Mouse (Mus musculus): ENCODE data around the gene Slc35e4.

Gene Slc35e4

DNA sequence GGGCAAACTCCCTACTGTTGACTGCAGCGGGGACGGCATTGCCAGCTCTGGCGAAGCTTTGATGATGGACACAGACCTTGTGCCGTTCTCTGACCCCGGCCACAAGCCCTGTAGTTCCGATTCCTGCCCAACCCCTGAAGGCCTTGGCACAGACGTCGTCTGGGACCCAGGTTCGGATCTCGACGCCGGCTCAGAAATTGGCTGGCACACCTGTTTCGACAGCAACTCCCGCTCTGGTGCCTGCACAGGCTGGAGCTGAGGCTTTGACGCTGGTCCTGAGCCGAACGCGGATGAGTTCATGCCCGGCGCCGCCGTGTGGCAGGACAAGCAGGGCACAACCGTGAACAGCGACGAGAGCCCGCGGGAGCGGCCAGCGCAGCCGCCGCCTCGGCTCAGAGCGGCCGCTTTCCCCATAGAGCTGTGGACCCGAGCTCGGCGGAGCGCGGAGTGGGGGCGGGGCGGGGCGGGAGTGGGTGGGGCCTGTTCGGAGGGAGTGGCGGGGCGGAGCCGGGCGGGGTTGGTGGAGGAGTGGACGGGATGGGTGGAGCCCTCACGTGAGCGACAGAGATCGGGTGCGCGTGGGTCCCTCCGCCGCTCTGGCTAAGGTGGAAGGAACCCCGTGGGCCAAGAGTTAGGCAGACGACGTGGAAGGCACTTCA is 50.9 kb downstream of the Slc35e4 start, which contains the start of gene Osbp2:
Gene Osbp2, minus strand, starts transcription at position 450 of the 659 bp plus-strand sequence.
- no peak for DNase-seq (ENCODE audit: low spot score)

GRCm38 (mm10) chr11:3862661-3863453 is 51.6 kb downstream of the Slc35e4 start:
- no peak for DNase-seq (ENCODE audit: low spot score)

DNA sequence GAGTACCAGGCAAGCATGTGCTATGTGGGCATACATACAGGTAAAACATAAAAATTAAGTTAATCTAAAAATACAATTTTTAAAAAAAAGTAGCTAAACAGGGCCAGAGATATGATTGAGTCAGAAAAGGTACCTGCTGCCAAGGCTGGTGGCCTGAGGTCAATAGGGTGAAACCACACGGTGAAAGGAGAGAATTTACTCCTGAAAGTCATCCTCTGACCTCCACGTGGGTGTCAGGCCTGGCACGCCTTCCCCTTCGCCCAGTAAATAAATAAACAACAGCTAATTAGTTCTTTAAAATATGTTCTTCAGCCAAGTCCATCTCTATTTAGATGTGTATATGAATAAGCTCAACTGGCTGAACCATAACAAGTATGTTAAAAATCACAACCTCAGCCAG is 54.1 kb downstream of the Slc35e4 start:
- DNase-seq (ENCODE audit: low spot score), result no peak

GRCm38 (mm10) chr11:3859778-3860177 is 54.7 kb downstream of the Slc35e4 start:
- no peak for DNase-seq (ENCODE audit: low spot score)

- no peak for DNase-seq (ENCODE audit: low spot score)
Measured at GRCm38 (mm10) chr11:3857902-3858301, 56.6 kb downstream of the Slc35e4 start.
